Mouse (Mus musculus) effector memory CD4-positive, alpha-beta T cell, adult 5 months (primary cell): ENCODE measurements around the gene Prpf3. TPM values are rescaled to one million over a fixed set of nuclear protein-coding genes. Genes with fewer than 3 reads are reported as not detected.

Source experiments
- polyA plus RNA-seq: library from polyadenylated mRNA; unstranded; fragments of 100-300 nt; shearing (Covaris generic); gene quantifications from one replicate; pipeline ENCODE4 v1.2.1, GENCODE M21; 2017

Gene Prpf3
- polyA plus RNA-seq = 37.2 TPM

DNA sequence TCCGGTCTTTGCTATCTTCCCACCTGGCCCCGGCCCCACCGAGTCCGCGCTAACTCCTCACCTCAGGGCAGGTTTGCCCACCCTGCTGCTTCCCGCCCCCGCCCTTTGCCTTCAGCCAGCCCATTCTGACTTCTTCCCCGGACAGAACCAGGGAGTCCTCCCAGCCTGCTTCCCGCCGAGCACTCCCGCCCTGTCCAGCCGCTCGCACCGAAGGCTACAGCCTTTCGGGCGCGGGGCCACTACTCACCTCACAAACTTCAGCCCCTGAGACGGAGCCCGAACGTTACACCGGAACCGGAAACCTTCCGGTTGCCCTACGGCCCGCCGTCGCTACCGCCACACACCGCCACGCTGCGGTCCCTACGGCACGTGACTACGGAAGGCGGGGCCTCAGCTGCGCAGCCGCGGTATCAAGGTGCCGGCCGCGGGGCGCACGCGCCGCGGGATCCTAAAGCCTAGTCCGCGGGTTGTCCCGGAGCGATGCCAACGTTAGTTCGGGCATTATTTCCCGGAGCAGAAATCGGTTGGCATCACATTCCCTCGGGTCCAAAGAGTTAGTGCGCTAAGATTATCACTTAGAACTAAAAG is at the start of gene Prpf3:
Gene Prpf3, minus strand, starts transcription at position 384 of the 588 bp plus-strand sequence.

DNA sequence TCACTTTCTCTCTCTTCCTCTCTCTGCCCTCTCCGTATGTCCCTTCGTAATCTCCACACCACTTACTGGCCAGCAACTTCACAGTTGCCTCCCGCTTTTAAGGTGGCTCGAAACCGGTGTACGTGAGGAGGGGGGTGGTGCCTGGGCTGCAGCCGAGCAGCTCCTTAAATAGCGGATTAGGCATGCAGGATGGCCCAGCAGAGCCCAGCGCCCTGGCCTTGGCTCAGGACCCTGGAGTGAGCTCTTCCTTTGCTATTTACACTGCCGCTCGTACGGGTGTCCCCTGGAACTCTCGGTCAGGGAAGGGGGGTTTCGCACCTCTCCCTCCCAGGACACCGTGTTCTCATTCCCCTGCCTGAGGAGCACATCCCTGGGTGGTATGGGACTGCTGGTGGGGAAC is 48.9 kb upstream of the Prpf3 start, which contains the start of gene Car14:
Gene Car14, minus strand, starts transcription at position 124 of the 400 bp plus-strand sequence.

DNA sequence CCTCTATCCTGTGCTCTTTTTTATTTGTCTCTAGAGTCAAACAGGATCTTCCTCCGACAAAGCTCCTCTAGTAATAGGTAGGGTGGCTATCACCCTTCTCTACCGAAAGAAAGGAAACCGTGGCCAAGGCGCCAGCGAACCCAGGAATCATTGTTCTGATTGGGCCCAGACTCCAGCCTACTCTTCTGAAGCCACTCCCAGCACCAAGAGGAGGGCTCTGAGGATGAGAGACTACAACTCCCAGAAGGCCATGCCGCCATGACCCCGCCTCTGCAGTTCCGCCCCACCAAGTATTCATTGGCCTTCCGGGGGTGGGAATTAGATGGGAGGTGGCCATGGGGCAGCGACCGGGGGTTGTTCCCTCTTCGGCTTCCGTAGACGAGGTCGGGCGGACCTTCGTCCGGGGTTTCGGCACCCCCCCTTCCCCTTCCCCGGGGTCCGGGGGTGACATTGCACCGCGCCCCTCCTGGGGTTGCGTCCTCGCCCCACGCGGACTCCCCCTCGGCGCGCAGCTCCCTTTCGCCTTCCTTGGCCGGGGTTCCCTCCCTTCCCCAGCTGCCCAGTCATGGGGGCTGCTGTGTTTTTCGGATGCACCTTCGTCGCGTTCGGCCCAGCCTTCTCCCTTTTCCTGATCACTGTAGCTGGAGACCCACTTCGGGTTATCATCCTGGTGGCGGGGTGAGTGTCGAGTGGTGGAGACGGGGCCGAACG is 38.1 kb upstream of the Prpf3 start, which contains the start of gene Aph1a:
Gene Aph1a, plus strand, starts transcription at position 364 of the 711 bp plus-strand sequence.

DNA sequence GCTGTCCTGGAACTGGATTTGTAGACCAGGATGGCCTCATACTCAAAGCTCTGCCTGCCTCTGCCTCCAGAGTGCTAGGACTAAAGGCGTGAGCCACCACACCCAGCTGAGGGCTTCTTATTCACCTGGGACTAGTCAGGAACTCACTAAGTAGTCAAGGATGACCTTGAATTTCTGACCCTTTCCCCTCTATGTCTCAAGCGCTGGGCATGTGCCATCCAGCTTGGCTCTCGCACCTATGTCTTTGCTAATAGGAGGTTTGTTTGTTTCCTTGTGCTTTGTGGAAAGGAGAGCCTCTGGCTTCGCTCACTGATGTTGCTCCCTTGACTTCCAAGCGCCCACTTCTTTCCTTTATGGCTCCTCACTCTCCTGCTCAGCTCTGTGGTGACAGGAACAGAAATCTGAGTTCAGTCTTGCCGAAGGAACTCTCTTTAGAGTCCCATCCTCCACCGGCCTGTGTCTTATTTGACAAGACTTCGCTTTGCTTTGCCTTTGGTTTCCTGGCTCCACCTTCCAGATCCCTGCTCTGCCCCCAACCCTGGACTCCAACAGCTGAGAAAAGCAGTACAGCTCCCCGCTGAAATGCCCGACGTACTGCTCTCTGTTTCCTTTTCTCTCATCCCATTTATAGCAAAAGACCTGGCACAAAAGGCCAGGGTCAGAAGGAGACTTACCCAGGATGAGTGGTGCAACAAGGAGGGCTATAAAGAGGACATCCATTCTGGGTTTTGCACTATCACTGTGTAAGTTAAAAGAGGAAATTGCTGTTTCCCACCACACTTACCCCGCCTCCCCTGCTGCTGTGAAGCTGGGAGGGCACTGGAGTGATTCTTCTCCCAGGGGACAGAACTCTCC is 35.8 kb upstream of the Prpf3 start, which contains the start of gene BC028528:
Gene BC028528, minus strand, starts transcription at position 795 of the 855 bp plus-strand sequence.

DNA sequence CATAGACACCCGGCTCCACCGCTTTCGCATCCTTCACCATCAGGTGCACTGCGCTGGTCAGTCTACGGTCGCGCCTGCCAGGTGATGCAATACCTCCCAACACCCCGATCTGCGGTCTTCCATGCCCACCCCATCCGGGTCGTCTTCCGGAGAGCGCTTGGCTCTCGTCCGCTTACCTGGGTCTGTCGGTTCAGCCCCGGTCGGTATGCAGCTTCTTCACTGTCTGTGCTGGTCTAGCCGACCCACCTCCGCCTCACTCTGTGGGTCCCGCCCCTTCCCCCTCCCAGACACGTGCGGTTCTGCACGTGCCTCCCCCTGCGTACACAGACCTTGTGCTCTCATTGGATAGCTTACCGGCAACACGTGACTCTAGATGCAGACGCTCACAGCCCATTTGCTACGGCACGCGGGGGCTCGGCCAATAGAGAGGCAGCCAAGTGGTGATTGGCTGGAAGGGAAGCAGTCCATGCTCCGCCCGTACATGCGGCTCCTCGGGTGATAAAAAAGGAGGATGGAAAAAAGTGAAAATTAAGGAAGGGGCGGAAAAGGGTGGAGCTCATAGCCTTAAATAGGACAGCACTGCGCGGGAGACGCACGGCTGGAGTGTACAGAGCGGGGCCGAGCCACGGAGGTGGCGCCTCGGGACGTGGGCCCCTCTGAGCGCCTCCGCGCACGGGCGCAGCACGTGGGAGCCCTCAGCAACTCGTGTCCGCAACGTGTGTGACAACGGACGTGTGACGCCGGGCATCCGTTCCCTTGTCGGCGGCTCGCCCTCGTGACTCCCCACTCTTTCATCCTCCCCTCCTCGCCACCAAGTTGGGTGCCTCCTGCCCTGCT is 26.5 kb upstream of the Prpf3 start, which contains the start of gene Ciart:
Gene Ciart, minus strand, starts transcription at position 273 of the 837 bp plus-strand sequence.

DNA sequence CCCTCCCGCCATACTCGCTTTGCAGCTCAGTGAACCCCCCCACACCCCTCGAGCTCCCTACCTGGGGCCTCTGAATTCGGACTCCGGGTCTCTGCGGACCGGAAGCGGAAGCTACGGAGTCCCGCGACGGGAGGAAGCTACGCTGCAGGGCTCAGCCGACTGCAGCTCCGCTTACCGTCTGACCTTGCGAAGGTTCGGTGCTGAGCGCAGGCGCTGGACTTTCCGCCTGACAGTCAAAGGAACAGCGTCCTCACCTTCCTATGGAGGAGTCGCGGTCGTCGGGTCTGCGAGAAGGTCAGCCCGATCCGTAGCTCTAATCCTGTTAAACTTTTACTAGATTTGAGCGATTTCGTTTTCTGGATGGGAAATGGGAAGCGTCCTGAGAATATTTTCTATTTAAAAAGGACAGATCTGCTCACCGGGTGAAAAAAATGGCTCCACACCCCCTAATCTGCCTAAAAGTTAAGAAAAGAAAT is 15.7 kb upstream of the Prpf3 start, which contains the start of gene Mrps21:
Gene Mrps21, minus strand, starts transcription at position 128 of the 476 bp plus-strand sequence.

DNA sequence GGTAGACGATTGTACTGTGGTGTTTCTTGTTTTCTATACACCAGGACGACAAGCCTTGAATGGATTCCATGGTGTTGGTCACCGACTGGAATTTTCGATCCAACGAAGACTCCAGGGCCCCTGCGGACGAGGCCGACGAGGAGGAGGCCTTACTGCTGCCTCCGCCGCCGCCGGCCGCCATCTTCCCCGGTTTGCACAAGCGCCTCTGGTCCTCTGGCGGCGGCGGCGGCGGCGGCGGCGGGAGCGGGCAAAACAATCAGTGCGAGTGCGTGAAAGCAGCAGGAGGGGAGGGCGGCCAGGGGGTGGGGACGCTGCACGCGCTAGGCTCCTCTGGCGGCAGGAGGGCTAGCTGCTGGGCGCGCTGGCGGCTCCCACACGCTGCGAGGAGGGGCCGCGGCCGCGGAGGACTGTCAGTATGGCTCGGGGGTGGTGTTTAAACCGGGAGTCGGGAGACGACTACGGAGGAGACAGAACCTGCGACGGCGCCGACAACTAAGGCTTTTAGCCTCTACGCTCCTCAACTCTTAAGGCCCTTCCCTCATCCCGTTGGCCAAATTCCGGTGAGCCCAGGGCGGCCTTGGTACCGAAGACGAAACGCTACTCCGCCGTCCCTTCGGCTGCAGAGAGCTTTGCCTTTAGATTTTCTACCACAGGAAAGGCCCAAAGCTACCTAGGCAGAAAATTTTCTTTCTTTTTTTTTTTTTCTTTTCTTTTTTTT is 37.0 kb downstream of the Prpf3 start, which contains the start of gene Rprd2:
Gene Rprd2, minus strand, starts transcription at position 293 of the 718 bp plus-strand sequence.

Other genes with a start within 250 kb of the Prpf3 start
- gene Ensa, start 230.9 kb downstream of the Prpf3 start, polyA plus RNA-seq = 116 TPM
- 460 TPM for gene Mcl1, start 197.1 kb downstream of the Prpf3 start, polyA plus RNA-seq
- 2.6 TPM for gene Adamtsl4, start 168.0 kb downstream of the Prpf3 start, polyA plus RNA-seq
- 12.3 TPM for gene Ecm1, start 116.3 kb downstream of the Prpf3 start, polyA plus RNA-seq
- 48.3 TPM for gene Tars2, start 95.7 kb downstream of the Prpf3 start, polyA plus RNA-seq
- 52.7 TPM for gene Rprd2, start 37.0 kb downstream of the Prpf3 start, polyA plus RNA-seq
- 101 TPM for gene Mrps21, start 15.6 kb upstream of the Prpf3 start, polyA plus RNA-seq
- 23.2 TPM for gene Ciart, start 26.4 kb upstream of the Prpf3 start, polyA plus RNA-seq
- not detected for gene BC028528, start 36.1 kb upstream of the Prpf3 start, polyA plus RNA-seq
- 39.2 TPM for gene Aph1a, start 38.1 kb upstream of the Prpf3 start, polyA plus RNA-seq
- not detected for gene Car14, start 48.8 kb upstream of the Prpf3 start, polyA plus RNA-seq
- gene Anp32e, start 73.4 kb upstream of the Prpf3 start, polyA plus RNA-seq = 215 TPM
- gene Plekho1, start 140.1 kb upstream of the Prpf3 start, polyA plus RNA-seq = 14.1 TPM
- gene Vps45, start 202.6 kb upstream of the Prpf3 start, polyA plus RNA-seq = 11.1 TPM
- 17.9 TPM for gene Otud7b, start 248.6 kb upstream of the Prpf3 start, polyA plus RNA-seq